Mouse (Mus musculus) small intestine, adult 2 months (tissue): Measurements from ENCODE around the gene Zfp668. TPM values are rescaled to one million over a fixed set of nuclear protein-coding genes. Genes with fewer than 3 reads are reported as not detected.
"Not testable (repeated sequence)": the region's sequence is repeated elsewhere in the genome, so short reads cannot be mapped to it uniquely, and the experiment has no call there.

Experiments used
- H3K27ac ChIP-seq: fragments of 200-500 bp; 2 replicates; pipeline ENCODE4 v1.5.1; 2012; ENCODE audit warnings: low read depth, low read length, control low read depth, inconsistent platforms; ENCODE audit not compliant: insufficient read depth
- H3K27me3 ChIP-seq: fragments of 200-500 bp; 2 replicates; pipeline ENCODE4 v1.6.1; 2012; ENCODE audit warnings: mild to moderate bottlenecking, moderate library complexity, low read length, inconsistent platforms; ENCODE audit not compliant: control insufficient read depth, insufficient read depth
- H3K36me3 ChIP-seq: fragments of 200-500 bp; 2 replicates; pipeline ENCODE4 v1.6.1; 2012; ENCODE audit warnings: mild to moderate bottlenecking, low read length, control low read depth, inconsistent platforms; ENCODE audit not compliant: control insufficient read depth, insufficient read depth
- H3K4me1 ChIP-seq: fragments of 200-500 bp; 2 replicates; pipeline ENCODE4 v1.6.1; 2012; ENCODE audit warnings: low read length, inconsistent platforms, mixed read lengths; ENCODE audit not compliant: control insufficient read depth, insufficient read depth, insufficient read length
- H3K4me3 ChIP-seq: fragments of 200-500 bp; 2 replicates; pipeline ENCODE4 v1.5.1; 2012; ENCODE audit warnings: low read depth, mild to moderate bottlenecking, control low read depth, inconsistent platforms, low read length, moderate library complexity
- CTCF ChIP-seq: fragments of 200-500 bp; IDR thresholded peaks from 2 replicates; pipeline ENCODE4 v1.5.1; 2012; ENCODE audit warnings: low read depth, mild to moderate bottlenecking, control low read depth, inconsistent platforms, low read length, moderate library complexity, mixed read lengths; ENCODE audit not compliant: insufficient replicate concordance, insufficient read length; ENCODE audit errors: extremely low read depth
- POLR2A ChIP-seq: fragments of 200-500 bp; IDR thresholded peaks from 2 replicates; pipeline ENCODE4 v1.6.1; 2012; ENCODE audit warnings: low read depth, mild to moderate bottlenecking, control low read depth, inconsistent platforms, low read length, moderate library complexity
- WGBS: fragments of 180-500 bp; shearing (Covaris S2); methylation state at CpG from one replicate; pipeline ENCODE4 v1.1.7; 2018; 5-methylcytosine and 5-hydroxymethylcytosine counted together
- polyA plus RNA-seq: library from polyadenylated mRNA; depleted of rRNA; stranded (reverse); fragments of >200 nt; gene quantifications from 2 replicates; pipeline ENCODE4 v1.2.3, GENCODE M21; 2012

Gene Zfp668
- polyA plus RNA-seq, 1 experiment: 7.1 TPM

GRCm38 (mm10) chr7:127903971-127904796 is 27.6 kb upstream of the Zfp668 start, which contains the start of gene Bckdk:
Gene Bckdk (plus strand): TSS chr7:127904082.
- WGBS: 5% methylated on average over 38 of the region's 38 CpGs
- peak within 1 kb of the TSS; percentile 36 for H3K27ac ChIP-seq

GRCm38 (mm10) chr7:127901772-127902171 is 25.1 kb upstream of the Zfp668 start:
- H3K4me3 ChIP-seq: no peak overlapping the region
- H3K4me1 ChIP-seq: peaks cover 16% of the 10 kb centered on the region
- no peak for TF ChIP-seq POLR2A
- H3K36me3 ChIP-seq: 0 out of 2 replicates have a peak, but pooled peaks cover 3% of the 10 kb centered on the region
- no peaks in the 10 kb centered on the region for H3K27me3 ChIP-seq
- no peak overlapping the region for H3K27ac ChIP-seq
- WGBS: 73% methylated on average over 2 of the region's 2 CpGs

More at GRCm38 (mm10) chr7:127903971-127904796, 27.6 kb upstream of the Zfp668 start, which contains the start of gene Bckdk:
- Histone ChIP-seq H3K4me3 (peak within 1 kb of the TSS; percentile 94), H3K4me1 (peaks cover 15% of the 10 kb centered on the region), H3K27me3 (no peaks in the 10 kb centered on the region), H3K36me3 (peaks cover 22% of the 10 kb centered on the region)
- TF ChIP-seq CTCF (no peak), POLR2A (peak; percentile 64)

GRCm38 (mm10) chr7:127899997-127900396 is 23.4 kb upstream of the Zfp668 start:
- Histone ChIP-seq H3K36me3 (no peaks in the 10 kb centered on the region), H3K4me1 (peaks cover 15% of the 10 kb centered on the region), H3K4me3 (no peak overlapping the region), H3K27ac (peak overlapping the region; percentile 40; the same call in 1 of the 2 replicates), H3K27me3 (no peaks in the 10 kb centered on the region)
- 9% methylated on average over 7 of the region's 7 CpGs for WGBS
- TF ChIP-seq POLR2A: no peak
- no peak for TF ChIP-seq CTCF

- TF ChIP-seq CTCF (no peak), POLR2A (no peak)
- 31% methylated on average over 10 of the region's 10 CpGs for WGBS
- Histone ChIP-seq H3K4me1 (peaks cover 14% of the 10 kb centered on the region), H3K27ac (no peak overlapping the region), H3K27me3 (no peaks in the 10 kb centered on the region), H3K36me3 (no peaks in the 10 kb centered on the region), H3K4me3 (no peak overlapping the region)
Measured at GRCm38 (mm10) chr7:127898179-127898956, 21.7 kb upstream of the Zfp668 start.

GRCm38 (mm10) chr7:127897542-127897941 is 20.9 kb upstream of the Zfp668 start:
- WGBS: 84% methylated on average over 7 of the region's 7 CpGs
- peaks cover 14% of the 10 kb centered on the region for H3K4me1 ChIP-seq
- H3K4me3 ChIP-seq: no peak overlapping the region
- peaks cover 4% of the 10 kb centered on the region; the same call in 1 of the 2 replicates for H3K36me3 ChIP-seq
- H3K27me3 ChIP-seq: no peaks in the 10 kb centered on the region
- no peak for TF ChIP-seq POLR2A
- TF ChIP-seq CTCF: no peak
- no peak overlapping the region for H3K27ac ChIP-seq

- Histone ChIP-seq H3K36me3 (peaks cover 4% of the 10 kb centered on the region; the same call in 1 of the 2 replicates), H3K4me1 (peaks cover 14% of the 10 kb centered on the region), H3K4me3 (no peak overlapping the region), H3K27me3 (no peaks in the 10 kb centered on the region), H3K27ac (no peak overlapping the region)
- no peak for TF ChIP-seq POLR2A
- peak; percentile 70; the same call in 1 of the 2 replicates for TF ChIP-seq CTCF
- 55% methylated on average over 13 of the region's 13 CpGs for WGBS
Measured at GRCm38 (mm10) chr7:127896384-127896783, 19.8 kb upstream of the Zfp668 start.

GRCm38 (mm10) chr7:127895891-127896290 is 19.3 kb upstream of the Zfp668 start:
- H3K4me3 ChIP-seq, H3K27me3 ChIP-seq, H3K36me3 ChIP-seq, H3K27ac ChIP-seq: not testable (repeated sequence)
- 60% methylated on average over 7 of the region's 7 CpGs for WGBS
- peaks cover 14% of the 10 kb centered on the region for H3K4me1 ChIP-seq
